Mouse (Mus musculus) cerebellum, postnatal 36 days (tissue): ENCODE measurements around the gene Cyp3a57.
"Not testable (repeated sequence)": the region's sequence is repeated elsewhere in the genome, so short reads cannot be mapped to it uniquely, and the experiment has no call there.

ENCODE experiments used
- DNase-seq, 2 experiments: peaks; one replicate each; pipeline ENCODE4 v3.0.0; 2021 to 2022; ENCODE audit warnings: mixed read lengths in 2 of 2

Cyp3a57 gene

GRCm38 (mm10) chr5:145344941-145345340 lies at the start of gene Cyp3a57:
TSS of gene Cyp3a57 (plus strand) at chr5:145345279.
- DNase-seq, result no peak

- DNase-seq, result no peak
Observed at GRCm38 (mm10) chr5:145300469-145300868, 44.6 kb upstream of the Cyp3a57 start.

GRCm38 (mm10) chr5:145301796-145302195 lies 43.3 kb upstream of the Cyp3a57 start:
- DNase-seq, result not testable (repeated sequence)

- DNase-seq, result no peak
Observed at GRCm38 (mm10) chr5:145302424-145302823, 42.7 kb upstream of the Cyp3a57 start.

GRCm38 (mm10) chr5:145306953-145307352 lies 38.1 kb upstream of the Cyp3a57 start:
- DNase-seq, result not testable (repeated sequence)

GRCm38 (mm10) chr5:145307811-145308210 lies 37.3 kb upstream of the Cyp3a57 start:
- not testable (repeated sequence) for DNase-seq

GRCm38 (mm10) chr5:145313845-145314244 lies 31.2 kb upstream of the Cyp3a57 start:
- DNase-seq, result no peak

- no peak for DNase-seq
Observed at GRCm38 (mm10) chr5:145317141-145317540, 27.9 kb upstream of the Cyp3a57 start.

- not testable (repeated sequence) for DNase-seq
Observed at GRCm38 (mm10) chr5:145338756-145339155, 6.3 kb upstream of the Cyp3a57 start.

GRCm38 (mm10) chr5:145349697-145350096 lies 4.6 kb downstream of the Cyp3a57 start:
- DNase-seq, result no peak

GRCm38 (mm10) chr5:145353081-145353480 lies 8.0 kb downstream of the Cyp3a57 start:
- no peak for DNase-seq

GRCm38 (mm10) chr5:145415416-145415815 lies 70.3 kb downstream of the Cyp3a57 start:
- DNase-seq, result not testable (repeated sequence)

- no peak for DNase-seq
Observed at GRCm38 (mm10) chr5:145422287-145422686, 77.2 kb downstream of the Cyp3a57 start.

GRCm38 (mm10) chr5:145431004-145431403 lies 85.9 kb downstream of the Cyp3a57 start:
- DNase-seq, result no peak

- no peak for DNase-seq
Observed at GRCm38 (mm10) chr5:145433688-145434087, 88.6 kb downstream of the Cyp3a57 start.
